ENCODE assay signal across 18 mouse cellular contexts in genomic region chr2:29961246-29961645, GRCm38 (mm10).
"Had no signal": no experiment of that assay in that cellular context is flagged by ENCODE, and none has a peak within 500 bp of the region (broad histone marks: within the 10 kb centered on the region; RNA-seq: fewer than 3 reads in every experiment).

No protein-coding gene starts in this region.

- H3K9ac ChIP-seq: lung, embryonic 14.5 days; midbrain, embryonic 12.5 days; neural tube, embryonic 13.5 days; neural tube, embryonic 15.5 days had no signal

- DNase-seq: lung, adult 18-20 months; lung, embryonic 14.5 days; lung, postnatal 10 days; lung, postnatal 4 days; midbrain, embryonic 14.5 days; retina, postnatal 1 day; right cerebral cortex, adult 18-20 months; right cerebral cortex, postnatal 25 days; right cerebral cortex, postnatal 4 days; spleen, adult 18-20 months; thymus, adult 18-20 months; thymus, postnatal 14 days; thymus, postnatal 36 days had no signal

- H3K9me3 ChIP-seq: midbrain, embryonic 10.5 days; midbrain, embryonic 12.5 days; neural tube, embryonic 13.5 days; neural tube, embryonic 15.5 days had no signal

- H3K27me3 ChIP-seq: midbrain, embryonic 12.5 days; neural tube, embryonic 13.5 days; neural tube, embryonic 15.5 days had no signal

- H3K27ac ChIP-seq: midbrain, embryonic 10.5 days; midbrain, embryonic 12.5 days; neural tube, embryonic 13.5 days; neural tube, embryonic 15.5 days had no signal

- H3K4me3 ChIP-seq: midbrain, embryonic 10.5 days; midbrain, embryonic 12.5 days; myocyte; neural tube, embryonic 13.5 days; neural tube, embryonic 15.5 days had no signal
